Mouse (Mus musculus): ENCODE results near the gene Rundc3a.

- no peak for TF ChIP-seq POLR2A (IDR thresholded peaks at IDR 0.05; ENCODE audit: low read depth, low read length)
- TF ChIP-seq CTCF (IDR thresholded peaks at IDR 0.05; ENCODE audit: extremely low read depth, insufficient read depth, insufficient read length, insufficient replicate concordance), result no peak
Measured at GRCm38 (mm10) chr11:102448327-102448726, 55.1 kb downstream of the Rundc3a start.
